Mouse (Mus musculus) embryo, embryonic 11.5 days (tissue): ENCODE data around the gene Foxn1.

ENCODE experiments used
- DNase-seq: peaks from one replicate; pipeline ENCODE4 v3.0.0-alpha.2; 2012; ENCODE audit warnings: low read depth, low spot score

The Foxn1 gene

DNA sequence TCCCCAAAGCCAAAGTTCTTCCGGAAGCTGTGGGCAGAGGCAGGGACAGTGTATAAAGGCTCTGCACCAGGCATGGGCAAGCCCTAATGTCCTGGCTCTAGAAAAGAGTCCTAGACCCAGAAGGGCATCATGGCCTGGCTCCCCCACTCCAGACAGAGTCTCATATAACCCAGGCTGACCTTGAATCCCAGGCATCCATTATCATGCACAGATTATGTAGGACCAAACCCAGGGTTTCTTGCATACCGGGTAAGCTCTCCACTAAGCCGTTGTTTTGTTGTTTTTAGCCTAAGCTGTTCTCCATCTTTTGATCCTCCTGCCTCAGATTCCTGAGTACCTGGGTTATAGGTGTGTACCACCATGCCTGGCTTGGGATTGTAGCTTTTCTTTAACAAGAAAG, 14.6 kb upstream of the Foxn1 start:
- no peak for DNase-seq

DNA sequence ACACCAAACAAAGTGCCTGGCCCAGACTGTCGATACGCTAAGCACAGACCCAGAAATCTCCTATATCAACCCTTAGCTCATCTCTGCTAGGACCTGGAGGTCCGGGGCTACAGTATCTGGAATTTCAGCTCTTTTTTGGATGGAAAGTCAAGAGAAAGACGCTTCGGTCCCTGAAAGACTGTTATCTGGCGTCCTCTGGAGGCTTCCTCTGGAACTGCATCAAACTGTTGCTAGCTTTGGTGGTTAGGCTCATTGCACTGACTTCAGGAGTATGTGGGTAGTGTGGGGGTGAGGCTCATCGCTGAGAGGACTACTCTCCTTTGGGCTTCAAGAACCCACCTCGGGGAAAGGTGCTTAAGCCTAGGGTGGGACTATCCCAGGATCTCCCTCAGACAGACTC, 13.3 kb upstream of the Foxn1 start:
- peak; percentile 67 for DNase-seq

DNA sequence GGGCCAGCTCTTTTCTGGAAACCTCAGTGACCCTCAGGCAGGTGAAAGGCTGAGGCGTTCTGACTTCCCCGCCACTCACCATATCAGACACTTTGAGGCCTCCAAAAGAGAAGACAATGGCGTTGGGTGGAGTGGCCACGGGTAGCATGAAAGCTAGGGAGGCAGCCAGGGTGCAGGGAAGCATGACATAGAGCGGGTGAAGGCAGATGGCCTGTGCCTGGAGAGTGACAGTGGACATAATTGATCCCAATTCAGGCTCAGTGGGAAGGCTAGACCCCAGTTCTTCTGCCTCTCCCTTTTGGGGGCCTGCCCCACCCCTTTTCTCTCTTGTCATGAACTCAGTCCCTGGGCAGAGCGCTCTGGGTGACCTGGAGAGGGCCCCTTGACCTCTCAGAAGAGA, 11.9 kb upstream of the Foxn1 start:
- DNase-seq, result no peak

DNA sequence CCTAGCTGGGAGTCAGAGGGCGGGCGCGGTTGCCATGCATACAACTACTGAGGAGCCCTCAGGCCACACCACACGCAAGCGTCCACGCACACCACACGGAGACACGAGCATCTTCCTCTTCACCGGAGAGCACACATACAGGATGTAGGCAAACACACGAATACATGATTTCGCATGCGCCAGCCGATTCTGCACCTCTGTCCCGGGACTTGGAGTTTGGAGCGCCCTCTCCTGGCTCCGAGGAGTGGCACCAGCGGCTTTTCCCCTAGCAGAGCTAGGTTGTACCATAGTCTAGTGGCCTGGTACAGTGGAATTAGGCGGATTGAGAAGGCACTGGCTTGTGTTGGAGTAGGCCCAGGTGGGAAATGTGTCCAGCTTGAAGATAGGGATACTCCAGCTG, 11.0 kb upstream of the Foxn1 start:
- DNase-seq, result peak; percentile 63

DNA sequence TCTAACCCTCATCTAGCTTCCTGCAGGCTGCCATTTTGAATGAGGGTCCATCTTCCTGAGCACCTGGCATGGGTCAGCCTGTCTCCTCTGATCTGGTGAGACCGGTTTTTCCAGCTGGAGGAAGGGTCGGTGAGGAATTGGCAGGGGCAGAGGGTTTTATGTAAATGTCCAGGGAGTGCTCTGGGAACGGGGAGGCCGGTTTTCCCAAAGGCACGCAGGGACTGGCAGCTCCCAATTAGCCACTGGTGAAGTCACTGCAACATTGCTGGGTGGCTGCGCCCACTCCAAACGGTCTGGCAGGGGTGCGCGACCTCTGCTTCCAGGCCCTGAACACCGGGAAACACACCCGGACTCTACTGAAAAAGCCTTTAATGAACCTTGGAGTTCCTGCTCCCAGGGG, 10.6 kb upstream of the Foxn1 start:
- DNase-seq, result no peak

DNA sequence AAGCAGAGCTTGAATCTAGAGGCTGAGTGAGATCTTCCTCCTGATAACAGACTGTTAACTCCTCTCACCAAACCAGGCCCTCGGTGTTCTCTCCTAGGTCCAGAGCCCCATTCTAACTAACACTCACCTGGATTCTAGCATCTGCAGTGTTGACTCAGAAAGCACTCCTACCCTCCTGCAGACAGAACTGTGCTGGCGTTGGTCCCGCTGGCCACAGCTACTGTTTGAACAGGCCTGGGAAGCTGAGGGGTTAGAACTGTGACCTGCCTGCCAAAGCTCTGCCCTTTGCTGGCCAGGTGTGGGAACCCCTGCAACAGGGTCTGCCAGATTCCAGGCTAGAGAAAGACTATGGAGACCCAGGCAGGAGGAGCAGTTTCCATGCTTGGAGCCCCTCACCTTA, 6.4 kb upstream of the Foxn1 start:
- DNase-seq, result no peak

DNA sequence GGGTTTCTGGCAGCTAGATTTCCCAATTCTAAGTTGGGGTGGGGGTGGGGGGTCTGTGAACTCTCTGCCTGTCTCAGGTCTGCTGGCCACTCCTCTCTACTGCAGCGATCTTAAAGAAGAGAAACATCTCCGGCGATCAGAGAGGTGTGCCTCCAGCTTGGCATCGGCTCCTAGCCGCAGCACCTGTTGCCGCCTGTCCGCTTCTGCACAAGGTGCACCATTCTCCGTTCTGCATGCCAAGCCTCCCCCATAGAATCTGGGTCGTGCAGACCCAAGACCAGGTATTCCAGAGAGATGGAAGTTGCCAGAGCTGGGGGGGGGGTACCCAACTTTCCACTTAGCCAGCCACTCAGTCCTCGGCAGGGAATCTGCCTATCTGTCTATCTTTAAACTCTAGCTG, 582 bp downstream of the Foxn1 start:
- DNase-seq, result no peak

DNA sequence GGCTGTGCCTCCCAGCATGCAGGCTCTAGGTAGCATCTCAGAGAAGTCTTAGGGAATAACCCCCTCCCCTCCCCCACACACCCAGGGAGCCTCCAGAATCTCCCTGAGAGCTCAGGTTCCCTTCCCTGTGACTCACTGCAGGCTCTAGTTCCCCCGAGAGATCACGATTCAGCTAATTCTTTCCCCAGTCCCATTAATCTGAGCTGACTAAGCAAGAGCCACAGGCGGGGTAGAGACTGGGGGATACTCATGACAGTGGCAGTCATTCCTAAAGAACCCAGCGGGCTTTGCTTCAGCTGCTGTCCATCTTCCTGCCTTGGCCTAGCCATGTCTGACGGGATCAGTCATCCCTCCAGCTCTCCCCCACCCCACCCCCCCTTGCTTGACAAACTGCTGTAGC, 3.7 kb downstream of the Foxn1 start:
- no peak for DNase-seq

DNA sequence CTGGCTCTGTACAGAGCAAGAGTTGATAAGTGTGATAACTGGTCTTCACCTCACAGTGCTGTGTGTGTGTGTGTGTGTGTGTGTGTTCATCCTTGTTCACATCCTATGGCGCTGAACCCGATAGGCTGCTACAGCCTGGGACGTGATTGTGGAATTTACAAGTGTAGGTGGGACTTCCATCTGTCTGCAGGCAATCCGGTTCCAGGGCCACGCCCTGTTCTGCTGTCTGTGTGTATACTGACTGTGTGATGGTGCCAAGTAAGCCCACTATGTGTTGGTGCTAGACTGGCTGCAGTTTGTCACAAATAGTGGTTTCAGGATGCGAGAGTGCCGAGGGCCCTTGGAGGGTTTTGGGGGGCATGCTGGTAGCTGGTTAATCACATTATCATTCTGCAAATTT, 4.1 kb downstream of the Foxn1 start:
- DNase-seq, result no peak

DNA sequence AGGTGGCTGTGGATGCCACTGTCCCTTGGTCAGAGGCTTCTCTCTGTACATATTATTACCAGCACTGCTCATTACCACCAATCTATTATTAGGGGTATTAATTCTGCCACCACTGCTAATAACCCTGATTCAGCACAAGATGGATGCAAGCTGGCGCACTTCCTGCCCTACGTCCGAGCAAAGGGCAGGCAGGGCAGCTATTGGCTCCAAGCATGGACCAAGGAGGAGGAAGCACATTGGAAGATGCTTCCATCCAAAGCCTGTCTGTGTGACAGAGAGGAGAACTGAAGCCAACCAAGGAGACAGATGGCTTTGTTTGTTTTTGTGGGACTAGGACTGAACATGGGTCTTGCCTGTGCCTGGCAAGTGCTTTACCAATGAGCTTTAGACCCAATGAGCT, 5.4 kb downstream of the Foxn1 start:
- no peak for DNase-seq

DNA sequence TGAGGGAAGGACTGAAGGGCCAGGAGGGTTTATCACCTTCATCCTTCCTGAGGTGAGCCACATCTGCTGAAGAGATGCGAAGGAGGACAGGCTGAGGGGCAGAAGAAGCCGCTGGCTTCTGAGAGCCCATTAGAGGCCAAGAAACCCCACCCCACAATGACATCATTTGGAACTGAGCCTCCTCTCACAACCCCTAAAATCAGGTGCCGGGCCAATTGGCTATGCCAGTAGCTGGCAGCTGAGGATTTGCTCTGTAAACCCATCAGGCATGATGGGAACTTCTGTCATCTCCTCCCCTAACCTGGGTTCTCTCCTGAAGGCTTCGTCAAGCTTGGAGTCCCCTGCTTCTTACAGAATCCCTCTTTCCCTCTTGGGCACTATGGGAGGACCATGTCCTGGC, 6.0 kb downstream of the Foxn1 start:
- DNase-seq, result no peak

DNA sequence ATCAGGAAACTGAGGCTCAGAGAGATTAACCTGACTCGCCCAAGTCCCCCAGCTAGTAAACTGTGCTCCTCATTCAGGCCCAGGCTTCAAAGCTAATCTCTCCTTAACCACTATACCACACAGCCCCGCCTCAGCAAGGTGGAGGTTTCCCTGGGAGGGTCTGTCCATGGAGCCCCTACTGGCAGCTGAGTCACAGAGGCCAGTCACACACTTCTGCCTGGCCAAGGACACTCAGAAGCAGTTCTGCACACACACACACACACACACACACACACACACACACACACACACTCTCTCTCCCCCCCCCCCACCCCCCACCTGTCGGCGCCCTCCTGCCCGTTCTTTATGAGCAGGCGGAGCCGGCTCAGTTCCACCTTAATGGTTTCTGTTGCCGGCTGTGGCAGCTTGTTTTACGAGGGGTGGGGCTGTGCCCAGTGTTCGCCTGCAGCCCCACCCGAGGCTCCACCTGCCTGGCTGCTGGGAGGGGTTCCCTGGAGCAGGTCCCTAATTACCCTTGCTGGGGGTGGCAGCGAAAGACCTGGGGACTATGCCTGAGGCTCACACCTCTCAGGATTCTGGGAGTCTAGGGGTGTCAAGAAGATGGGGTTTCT, 8.7 kb downstream of the Foxn1 start:
- no peak for DNase-seq

DNA sequence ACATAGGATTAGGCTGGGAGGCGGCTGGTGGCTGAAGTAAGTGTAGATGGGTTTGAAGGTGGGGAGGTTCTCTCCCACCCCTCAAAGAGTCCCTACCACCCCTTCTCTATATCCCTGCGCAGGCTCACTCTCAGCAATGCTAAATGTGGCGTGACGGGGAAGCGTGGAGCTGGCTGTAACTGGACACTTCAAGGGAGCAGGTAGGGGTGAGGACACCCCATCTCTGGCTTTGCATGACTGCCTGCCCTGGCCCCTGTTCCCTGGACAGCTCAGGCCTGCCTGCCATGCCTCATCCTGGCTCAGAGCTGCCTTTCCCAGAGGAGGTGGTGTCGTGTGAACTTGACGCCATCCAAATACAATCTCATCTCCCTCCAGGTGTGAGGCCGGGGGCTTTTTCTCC, 12.2 kb downstream of the Foxn1 start:
- DNase-seq, result no peak

DNA sequence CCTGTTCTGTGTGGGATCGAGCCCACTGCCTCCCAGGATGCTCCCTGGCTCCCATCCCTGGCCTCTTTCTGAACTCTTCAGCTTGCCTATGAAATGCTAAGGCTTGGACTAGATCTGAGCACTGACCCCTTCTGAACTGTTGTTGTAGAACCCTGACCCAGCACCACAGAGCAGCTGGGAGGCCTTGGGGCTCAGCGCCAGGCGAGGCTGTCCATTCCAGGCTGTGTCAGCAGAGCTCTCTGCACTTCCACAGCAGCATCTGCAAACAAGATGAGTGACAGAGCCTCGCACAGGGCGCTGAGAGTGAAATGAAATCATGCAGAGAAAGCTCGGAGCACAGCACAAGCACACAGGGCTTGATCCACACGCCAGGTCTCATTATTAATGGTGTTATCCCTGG, 13.7 kb downstream of the Foxn1 start:
- no peak for DNase-seq

DNA sequence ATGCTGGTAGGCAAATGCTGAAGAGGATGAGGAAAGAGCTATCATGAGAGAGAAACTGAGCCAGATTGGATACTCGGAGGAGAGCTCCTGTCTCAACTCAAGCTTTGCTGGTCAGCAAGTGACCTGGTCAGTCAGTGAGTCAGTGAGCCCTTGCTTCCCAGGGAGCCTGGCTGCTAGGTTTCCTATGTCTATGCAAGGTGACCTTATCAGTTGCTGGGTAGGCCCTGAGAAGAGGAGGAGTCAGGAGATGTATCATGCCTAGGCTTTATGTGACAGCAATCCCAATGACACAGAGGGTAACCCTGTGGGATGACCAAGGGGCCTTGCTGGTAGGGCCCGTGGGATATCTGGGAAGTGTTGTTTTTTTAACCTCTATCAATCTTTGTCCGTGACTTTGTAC, 14.2 kb downstream of the Foxn1 start:
- no peak for DNase-seq

DNA sequence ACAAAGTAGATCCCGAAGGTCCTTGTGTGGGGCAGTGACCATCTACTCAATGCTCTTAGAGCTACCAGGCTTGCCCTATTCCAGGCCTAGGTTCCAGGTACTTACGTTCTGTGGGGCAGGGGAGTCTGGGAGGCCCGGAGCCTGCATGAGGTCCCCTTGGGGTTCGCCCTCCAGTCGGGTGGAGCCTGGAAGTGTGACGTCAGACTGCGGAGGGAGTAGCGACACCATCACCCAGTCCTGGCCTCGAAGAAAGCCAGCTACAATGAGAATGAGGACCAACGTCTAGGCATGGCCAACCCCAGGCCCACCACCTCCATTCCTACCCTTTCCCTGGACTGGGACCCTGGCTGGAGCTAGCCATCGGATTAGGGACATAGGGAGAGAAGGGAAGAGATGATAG, 14.6 kb downstream of the Foxn1 start:
- no peak for DNase-seq

DNA sequence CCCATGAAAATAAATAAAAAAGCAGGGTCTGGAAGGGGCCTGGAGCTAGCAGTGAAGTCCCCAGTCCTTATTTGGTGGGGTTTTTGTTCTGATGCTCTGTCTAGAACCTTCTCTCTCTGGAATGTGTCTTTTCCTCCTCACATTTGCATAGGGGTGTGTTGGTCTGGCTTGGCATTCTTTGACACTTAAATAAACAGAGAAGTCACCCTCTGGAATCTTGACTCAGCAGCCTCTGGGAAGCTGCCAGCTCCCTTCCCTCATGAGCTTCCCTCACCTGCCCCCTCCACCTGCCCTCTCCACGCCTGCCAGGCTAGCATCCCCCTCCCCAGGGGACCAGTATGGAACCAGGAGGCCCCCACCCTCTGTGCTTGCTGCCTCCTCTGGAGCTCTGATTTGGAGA, 16.0 kb downstream of the Foxn1 start:
- DNase-seq, result no peak

DNA sequence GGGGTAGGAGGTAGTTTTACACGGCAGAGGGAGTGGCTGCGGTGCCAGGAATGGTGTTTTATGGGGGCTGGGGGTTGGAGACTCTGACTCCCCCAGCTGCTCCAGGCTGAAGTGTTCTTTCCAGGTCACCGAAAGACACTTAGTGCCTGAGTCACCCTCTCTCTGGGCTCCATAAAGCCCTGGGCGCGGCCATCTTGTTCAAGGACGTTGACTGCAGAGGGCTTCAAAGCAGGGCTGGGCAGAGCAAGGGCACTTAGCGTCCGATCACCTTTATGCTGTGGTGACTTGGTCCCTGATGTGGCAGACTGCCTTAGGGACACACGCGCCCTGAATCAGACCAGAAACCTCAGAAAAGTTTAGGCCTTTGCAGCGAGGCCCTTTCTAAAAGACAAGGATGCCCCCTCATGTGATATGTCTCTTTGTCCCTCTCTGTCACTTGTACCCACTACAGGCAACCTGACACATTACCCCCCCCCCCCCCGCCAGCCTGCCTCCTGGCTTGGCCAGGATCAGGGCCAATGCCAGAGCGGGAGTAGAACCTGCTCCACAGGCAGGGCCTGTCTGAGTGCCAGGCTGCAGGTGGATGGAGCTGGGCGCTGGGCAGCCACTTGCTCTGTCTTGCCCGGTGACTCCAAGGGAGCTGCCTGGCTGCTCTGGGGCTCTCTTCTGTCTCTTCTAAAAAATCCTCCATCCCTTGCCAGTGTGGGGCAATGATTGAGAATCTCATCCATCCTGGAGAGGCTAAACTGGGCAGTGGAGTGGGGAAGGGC, 18.7 kb downstream of the Foxn1 start:
- DNase-seq, result no peak

DNA sequence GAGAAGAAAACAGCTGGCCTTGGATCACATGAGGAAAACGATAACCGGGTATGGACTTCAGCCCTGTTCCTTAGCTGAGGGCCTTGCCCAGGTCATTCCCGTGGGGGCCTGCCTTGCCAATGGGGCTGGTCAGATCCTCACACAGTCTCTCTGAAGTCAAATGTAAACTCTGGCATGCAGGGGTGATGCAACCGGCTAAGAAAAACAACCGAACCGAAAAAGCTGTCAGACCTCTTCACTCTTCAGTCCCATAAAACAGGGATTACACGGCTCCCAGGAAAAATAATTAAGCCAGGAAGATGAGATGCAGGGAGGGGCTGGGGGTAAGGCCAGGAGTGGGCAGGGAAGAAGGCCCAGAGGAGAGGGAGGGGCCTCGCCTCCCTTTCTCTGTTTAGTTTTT, 22.3 kb downstream of the Foxn1 start:
- DNase-seq, result no peak

DNA sequence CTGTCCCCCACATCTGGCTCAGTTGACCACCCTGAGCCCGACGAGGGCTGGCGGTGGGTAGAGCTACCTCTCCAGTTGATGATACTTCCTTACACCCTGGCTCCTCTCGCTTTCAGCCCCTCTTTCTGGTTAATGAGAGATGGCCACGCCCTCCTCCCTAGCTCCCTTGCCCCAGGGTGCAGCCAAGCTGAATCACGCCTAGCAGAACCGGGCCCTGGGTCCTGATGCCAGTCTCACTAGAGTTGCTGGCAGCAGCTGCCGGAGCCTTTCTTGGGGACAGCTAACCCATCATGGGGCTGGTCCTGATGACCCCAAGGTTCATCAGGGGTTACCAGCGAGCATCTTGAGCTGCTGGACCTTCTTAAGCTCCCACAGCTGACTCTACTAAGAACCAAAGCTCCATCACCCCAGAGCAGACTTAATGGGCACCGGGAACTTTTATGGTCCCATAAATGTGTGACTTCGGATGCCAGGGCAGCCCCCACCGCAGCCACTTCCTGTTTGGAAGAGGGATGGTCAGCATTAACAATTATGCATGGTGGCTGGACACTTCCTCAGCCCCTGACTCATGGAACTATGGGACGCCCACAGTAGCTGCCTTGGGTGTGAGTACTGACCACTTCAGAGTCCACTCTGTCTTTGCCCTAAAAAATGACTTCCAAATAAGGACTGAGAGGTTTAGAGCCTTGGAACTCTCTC, 22.9 kb downstream of the Foxn1 start:
- no peak for DNase-seq

DNA sequence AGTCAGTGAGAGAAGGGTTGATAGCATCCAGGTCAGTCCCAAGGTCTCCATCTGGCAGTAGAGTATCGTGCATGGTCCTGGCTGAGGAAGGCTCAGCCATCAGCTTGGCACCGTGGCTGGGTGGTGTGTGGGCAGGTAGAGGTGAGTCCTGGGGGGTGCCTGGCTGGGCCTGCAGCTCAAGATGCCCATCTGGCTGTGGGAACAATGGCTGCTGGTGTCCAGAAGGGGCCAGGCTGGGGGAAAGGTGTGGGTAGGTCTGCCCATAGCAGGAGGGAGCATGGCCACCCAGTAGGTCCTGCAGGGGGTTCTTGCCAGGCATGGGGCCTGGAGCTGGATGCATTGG, 25.6 kb downstream of the Foxn1 start:
- no peak for DNase-seq

DNA sequence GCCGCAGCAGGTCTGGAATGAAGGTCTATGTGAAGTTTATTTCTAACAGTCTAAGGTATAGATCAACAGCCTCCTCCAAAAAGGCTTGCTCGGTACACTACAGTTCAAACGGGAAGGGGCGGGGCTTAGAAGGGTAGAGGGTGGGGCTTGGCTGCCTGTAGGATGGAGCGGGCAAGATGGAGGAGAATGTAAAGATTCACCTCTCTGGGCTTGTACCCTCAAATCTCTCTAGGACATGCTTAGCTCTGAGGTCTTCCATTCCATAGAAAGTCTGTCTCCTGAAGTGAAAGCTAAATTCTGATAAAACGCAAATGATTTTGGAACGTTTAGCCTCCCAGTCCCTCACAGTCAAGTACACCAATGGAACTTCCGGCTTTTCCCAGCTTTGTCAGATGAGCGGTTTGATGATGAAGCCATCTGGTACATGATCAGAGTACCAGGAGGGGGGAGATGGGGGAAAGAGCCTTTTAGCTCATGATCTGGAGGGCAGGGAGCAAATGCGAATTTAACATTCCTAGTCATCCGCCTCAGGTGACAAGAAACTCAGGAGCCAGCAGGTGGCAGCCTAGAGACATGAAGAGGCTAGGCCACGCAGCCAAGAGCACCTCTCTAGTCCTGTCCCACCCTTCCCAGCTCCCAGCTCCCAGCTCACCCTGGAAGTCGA, 26.1 kb downstream of the Foxn1 start:
- DNase-seq, result peak; percentile 64
